Mouse (Mus musculus): ENCODE results near the gene Slc18a2. TPM values are rescaled to one million over a fixed set of nuclear protein-coding genes. Genes with fewer than 3 reads are reported as not detected.

Slc18a2 gene
- total and polyA plus RNA-seq, 3 experiments, result 0.04 to 0.86 TPM; not detected in 1

GRCm38 (mm10) chr19:59321990-59322389, 61.3 kb downstream of the Slc18a2 start, which contains the start of gene Rps12-ps3:
Rps12-ps3 (plus strand) TSS chr19:59322290.
- Histone ChIP-seq H3K4me2 (ENCODE audit: insufficient read depth, low read depth, poor library complexity, severe bottlenecking) (no peak within 1 kb of the TSS), H3K36me3 (replicated peaks in 1 of 2; ENCODE audit: control insufficient read depth in 1 of 2, insufficient read depth in 1 of 2, low read length in 1 of 2) (peaks cover 18 to 53% of the 10 kb centered on the region in 2 experiments), H3K27ac (ENCODE audit: insufficient read depth, low read depth) (no peak within 1 kb of the TSS), H3K9me3 (replicated peaks; ENCODE audit: low read length) (no peaks in the 10 kb centered on the region), H3K9ac (ENCODE audit: insufficient read depth, low read depth) (no peak within 1 kb of the TSS), H3K4me1 (ENCODE audit: control insufficient read depth in 1 of 2, insufficient read depth in 2 of 2) (peaks cover 2 to 5% of the 10 kb centered on the region in 2 experiments; a peak in 2 of 4 replicates), H3K79me2 (replicated peaks; ENCODE audit: control insufficient read depth, extremely low read depth, insufficient read depth, poor library complexity, severe bottlenecking) (peaks cover 3% of the 10 kb centered on the region; the same call in 1 of the 2 replicates), H3K4me3 (replicated peaks in 1 of 3; ENCODE audit: low read depth in 2 of 3, low read length in 2 of 3, poor library complexity in 1 of 3) (no peak within 1 kb of the TSS), H3K27me3 (replicated peaks) (no peaks in the 10 kb centered on the region)
- no peak for TF ChIP-seq MAX (IDR thresholded peaks at IDR 0.05; ENCODE audit: low read length)
- no peak for TF ChIP-seq MAZ (IDR thresholded peaks at IDR 0.05; ENCODE audit: low read depth, low read length)
- TF ChIP-seq IRF4 (IDR thresholded peaks at IDR 0.05; ENCODE audit: low read depth, low read length), result no peak
- TF ChIP-seq USF1 (IDR thresholded peaks at IDR 0.05; ENCODE audit: low read depth, low read length), result no peak
- TF ChIP-seq ZKSCAN1 (IDR thresholded peaks at IDR 0.05; ENCODE audit: borderline replicate concordance, low read depth, low read length), result no peak
- TF ChIP-seq ZC3H11A (IDR thresholded peaks at IDR 0.05; ENCODE audit: low read depth, low read length), result no peak
- TF ChIP-seq NRF1 (IDR thresholded peaks at IDR 0.05; ENCODE audit: low read depth, low read length), result no peak
- in situ Hi-C loops (cut with MboI; ENCODE audit: low pct_ligation_motif_present, low pct_unique_long_range_greater_than_20kb, low sequenced_read_pairs) (no loop called here), dilution Hi-C loops (cut with MboI; ENCODE audit: extremely low pct_ligation_motif_present, extremely low pct_unique_long_range_greater_than_20kb, low sequenced_read_pairs) (no loop called here)
- no peak for DNase-seq (ENCODE audit: extremely low read depth)

GRCm38 (mm10) chr19:59330816-59331225, 70.1 kb downstream of the Slc18a2 start:
- Histone ChIP-seq H3K4me2 (ENCODE audit: insufficient read depth, low read depth, poor library complexity, severe bottlenecking) (no peak overlapping the region), H3K9me3 (replicated peaks; ENCODE audit: low read length) (no peaks in the 10 kb centered on the region), H3K4me3 (replicated peaks in 1 of 3; ENCODE audit: low read depth in 2 of 3, low read length in 2 of 3, poor library complexity in 1 of 3) (no peak overlapping the region), H3K4me1 (ENCODE audit: control insufficient read depth in 1 of 2, insufficient read depth in 2 of 2) (peaks cover 0 to 17% of the 10 kb centered on the region in 2 experiments; a peak in 2 of 4 replicates), H3K27ac (ENCODE audit: insufficient read depth, low read depth) (no peak overlapping the region), H3K36me3 (replicated peaks in 1 of 2; ENCODE audit: control insufficient read depth in 1 of 2, insufficient read depth in 1 of 2, low read length in 1 of 2) (peaks cover 7 to 24% of the 10 kb centered on the region in 2 experiments), H3K79me2 (replicated peaks; ENCODE audit: control insufficient read depth, extremely low read depth, insufficient read depth, poor library complexity, severe bottlenecking) (peaks cover 14% of the 10 kb centered on the region), H3K27me3 (replicated peaks) (no peaks in the 10 kb centered on the region), H3K9ac (ENCODE audit: insufficient read depth, low read depth) (no peak overlapping the region)
- in situ Hi-C loops (cut with MboI; ENCODE audit: low pct_ligation_motif_present, low pct_unique_long_range_greater_than_20kb, low sequenced_read_pairs) (no loop called here), dilution Hi-C loops (cut with MboI; ENCODE audit: extremely low pct_ligation_motif_present, extremely low pct_unique_long_range_greater_than_20kb, low sequenced_read_pairs) (no loop called here)
- TF ChIP-seq JUN (IDR thresholded peaks at IDR 0.05; ENCODE audit: insufficient read depth, low read depth, low read length), result no peak
- TF ChIP-seq SIN3A (IDR thresholded peaks at IDR 0.05; ENCODE audit: low read length), result no peak
- DNase-seq (ENCODE audit: extremely low read depth), result no peak

GRCm38 (mm10) chr19:59336655-59337054, 76.0 kb downstream of the Slc18a2 start:
- dilution Hi-C loops (cut with MboI; ENCODE audit: extremely low pct_ligation_motif_present, extremely low pct_unique_long_range_greater_than_20kb, low sequenced_read_pairs) (no loop called here), in situ Hi-C loops (cut with MboI; ENCODE audit: low pct_ligation_motif_present, low pct_unique_long_range_greater_than_20kb, low sequenced_read_pairs) (no loop called here)
- H3K4me3 ChIP-seq (replicated peaks in 1 of 3; ENCODE audit: low read depth in 2 of 3, low read length in 2 of 3, poor library complexity in 1 of 3), result no peak overlapping the region
- H3K36me3 ChIP-seq (replicated peaks in 1 of 2; ENCODE audit: control insufficient read depth in 1 of 2, insufficient read depth in 1 of 2, low read length in 1 of 2), result peaks cover 2 to 30% of the 10 kb centered on the region in 2 experiments
- TF ChIP-seq ZKSCAN1 (IDR thresholded peaks at IDR 0.05; ENCODE audit: borderline replicate concordance, low read depth, low read length) (no peak), USF2 (conservative IDR thresholded peaks at IDR 0.05; ENCODE audit: low read depth, low read length) (no peak), KAT2A (IDR thresholded peaks at IDR 0.05; ENCODE audit: insufficient replicate concordance, low read length) (no peak), MAFK (IDR thresholded peaks at IDR 0.05; ENCODE audit: insufficient replicate concordance, low read length) (no peak), MXI1 (IDR thresholded peaks at IDR 0.05; ENCODE audit: low read depth, low read length) (no peak), NRF1 (IDR thresholded peaks at IDR 0.05; ENCODE audit: low read depth, low read length) (no peak), UBTF (IDR thresholded peaks at IDR 0.05; ENCODE audit: low read depth, low read length) (no peak), MEF2A (IDR thresholded peaks at IDR 0.05; ENCODE audit: borderline replicate concordance, low read depth, low read length) (no peak), CHD2 (IDR thresholded peaks at IDR 0.05; ENCODE audit: low read length) (no peak), ZMIZ1 (IDR thresholded peaks at IDR 0.05; ENCODE audit: low read depth, low read length) (no peak), ELF1 (IDR thresholded peaks at IDR 0.05; ENCODE audit: low read depth, low read length) (no peak), CTCF (conservative IDR thresholded peaks at IDR 0.05 in 1 of 2, IDR thresholded peaks at IDR 0.05 in 1 of 2; ENCODE audit: low read depth in 2 of 2, low read length in 2 of 2) (no peak)
- H3K9ac ChIP-seq (ENCODE audit: insufficient read depth, low read depth), result no peak overlapping the region
- no peak overlapping the region for H3K27ac ChIP-seq (ENCODE audit: insufficient read depth, low read depth)
- no peaks in the 10 kb centered on the region for H3K9me3 ChIP-seq (replicated peaks; ENCODE audit: low read length)
- peaks cover 0 to 62% of the 10 kb centered on the region in 2 experiments; a peak in 2 of 4 replicates for H3K4me1 ChIP-seq (ENCODE audit: control insufficient read depth in 1 of 2, insufficient read depth in 2 of 2)
- no peaks in the 10 kb centered on the region for H3K27me3 ChIP-seq (replicated peaks)
- peaks cover 41% of the 10 kb centered on the region for H3K79me2 ChIP-seq (replicated peaks; ENCODE audit: control insufficient read depth, extremely low read depth, insufficient read depth, poor library complexity, severe bottlenecking)
- H3K4me2 ChIP-seq (ENCODE audit: insufficient read depth, low read depth, poor library complexity, severe bottlenecking), result no peak overlapping the region
- DNase-seq (ENCODE audit: extremely low read depth), result no peak

All from CH12.LX (cell line).